Mouse (Mus musculus): ENCODE data around the gene Mavs. TPM values are rescaled to one million over a fixed set of nuclear protein-coding genes. Genes with fewer than 3 reads are reported as not detected.
A peak's percentile ranks its signal among the peaks of the same experiment; 100 is the strongest.

Gene Mavs
- total and polyA plus RNA-seq, 2 experiments from 2014 or later, result 27.4 to 32.5 TPM

- Histone ChIP-seq H3K4me1 (ENCODE audit: control insufficient read depth, insufficient read depth) (peaks cover 11% of the 10 kb centered on the region), H3K36me3 (replicated peaks; ENCODE audit: control insufficient read depth, insufficient read depth, low read length) (peaks cover 16% of the 10 kb centered on the region; the same call in 1 of the 2 replicates), H3K4me3 (ENCODE audit: low read depth, low read length) (no peak overlapping the region), H3K9me3 (replicated peaks; ENCODE audit: control insufficient read depth, low read length) (no peaks in the 10 kb centered on the region), H3K9ac (replicated peaks; ENCODE audit: low read depth, low read length) (no peak overlapping the region), H3K27ac (ENCODE audit: low read depth) (no peak overlapping the region), H3K27me3 (ENCODE audit: control insufficient read depth, insufficient read depth, low read length) (no peaks in the 10 kb centered on the region), H3K4me2 (ENCODE audit: low read depth, low read length) (no peak overlapping the region)
- 80% methylated on average over 3 of the region's 3 CpGs for WGBS
- DNase-seq (ENCODE audit: low spot score) (no peak), ATAC-seq (ENCODE audit: insufficient read depth, low read depth) (no peak)
- TF ChIP-seq EP300 (IDR thresholded peaks at IDR 0.05; ENCODE audit: low read depth) (no peak), CTCF (IDR thresholded peaks at IDR 0.05; ENCODE audit: low read depth) (no peak)
Observed at GRCm38 (mm10) chr2:131201262-131201661, 32.6 kb upstream of the Mavs start.

GRCm38 (mm10) chr2:131203816-131204409 lies 29.9 kb upstream of the Mavs start:
- TF ChIP-seq CTCF (IDR thresholded peaks at IDR 0.05; ENCODE audit: low read depth) (no peak), EP300 (IDR thresholded peaks at IDR 0.05; ENCODE audit: low read depth) (no peak)
- DNase-seq (ENCODE audit: low spot score), result no peak
- no peaks in the 10 kb centered on the region for H3K27me3 ChIP-seq (ENCODE audit: control insufficient read depth, insufficient read depth, low read length)
- no peaks in the 10 kb centered on the region for H3K9me3 ChIP-seq (replicated peaks; ENCODE audit: control insufficient read depth, low read length)
- ATAC-seq (ENCODE audit: insufficient read depth, low read depth), result no peak
- WGBS, result 86% methylated on average over 6 of the region's 6 CpGs
- H3K4me1 ChIP-seq (ENCODE audit: control insufficient read depth, insufficient read depth), result peaks cover 12% of the 10 kb centered on the region
- peak overlapping the region; percentile 36 for H3K27ac ChIP-seq (ENCODE audit: low read depth)
- H3K4me2 ChIP-seq (ENCODE audit: low read depth, low read length), result no peak overlapping the region
- no peak overlapping the region for H3K9ac ChIP-seq (replicated peaks; ENCODE audit: low read depth, low read length)
- no peak overlapping the region for H3K4me3 ChIP-seq (ENCODE audit: low read depth, low read length)
- 0 out of 2 replicates have a peak, but pooled peaks cover 7% of the 10 kb centered on the region for H3K36me3 ChIP-seq (replicated peaks; ENCODE audit: control insufficient read depth, insufficient read depth, low read length)

DNA sequence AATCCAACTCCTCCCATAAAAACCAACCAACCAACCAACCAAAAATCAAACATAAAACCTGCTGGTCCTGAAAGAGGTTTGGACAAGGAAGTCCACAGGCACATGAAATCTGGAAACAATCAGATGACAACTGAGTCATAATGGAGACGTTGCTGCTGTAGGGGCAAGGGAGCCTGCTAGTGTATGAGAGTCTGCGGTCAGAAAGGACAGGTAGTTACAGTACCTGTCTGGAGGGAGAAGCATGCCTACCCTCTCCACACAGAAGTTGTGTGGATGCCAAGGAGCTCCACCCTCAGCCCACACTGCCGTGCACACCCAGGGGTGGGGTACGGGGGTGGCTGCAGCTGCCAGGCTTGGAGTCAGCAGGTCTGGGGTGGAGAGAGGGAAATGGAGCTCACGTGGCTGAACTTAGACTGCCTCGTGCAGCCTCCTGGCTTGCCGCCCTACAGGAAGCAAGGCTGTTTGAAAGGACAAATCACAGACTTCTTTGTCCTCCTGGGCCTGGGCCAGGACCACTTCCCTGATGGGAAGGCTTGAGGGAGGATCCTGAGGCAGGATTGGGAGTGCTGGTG lies 29.4 kb upstream of the Mavs start:
- ATAC-seq (ENCODE audit: insufficient read depth, low read depth) (peak; percentile 91), DNase-seq (ENCODE audit: low spot score) (peak; percentile 97)
- Histone ChIP-seq H3K4me3 (ENCODE audit: low read depth, low read length) (no peak overlapping the region), H3K27ac (ENCODE audit: low read depth) (peak overlapping the region; percentile 77), H3K4me1 (ENCODE audit: control insufficient read depth, insufficient read depth) (peaks cover 18% of the 10 kb centered on the region), H3K36me3 (replicated peaks; ENCODE audit: control insufficient read depth, insufficient read depth, low read length) (0 out of 2 replicates have a peak, but pooled peaks cover 2% of the 10 kb centered on the region), H3K27me3 (ENCODE audit: control insufficient read depth, insufficient read depth, low read length) (no peaks in the 10 kb centered on the region), H3K4me2 (ENCODE audit: low read depth, low read length) (peak overlapping the region; percentile 22; the same call in 1 of the 2 replicates), H3K9ac (replicated peaks; ENCODE audit: low read depth, low read length) (no peak overlapping the region), H3K9me3 (replicated peaks; ENCODE audit: control insufficient read depth, low read length) (no peaks in the 10 kb centered on the region)
- 12% methylated on average over 7 of the region's 7 CpGs for WGBS
- TF ChIP-seq CTCF (IDR thresholded peaks at IDR 0.05; ENCODE audit: low read depth), result no peak
- peak; percentile 97 for TF ChIP-seq EP300 (IDR thresholded peaks at IDR 0.05; ENCODE audit: low read depth)

- Histone ChIP-seq H3K4me2 (ENCODE audit: low read depth, low read length) (no peak overlapping the region), H3K36me3 (replicated peaks; ENCODE audit: control insufficient read depth, insufficient read depth, low read length) (no peaks in the 10 kb centered on the region), H3K4me1 (ENCODE audit: control insufficient read depth, insufficient read depth) (peaks cover 22% of the 10 kb centered on the region), H3K27ac (ENCODE audit: low read depth) (peak overlapping the region; percentile 77; the same call in 1 of the 2 replicates), H3K27me3 (ENCODE audit: control insufficient read depth, insufficient read depth, low read length) (no peaks in the 10 kb centered on the region), H3K9me3 (replicated peaks; ENCODE audit: control insufficient read depth, low read length) (no peaks in the 10 kb centered on the region), H3K9ac (replicated peaks; ENCODE audit: low read depth, low read length) (no peak overlapping the region), H3K4me3 (ENCODE audit: low read depth, low read length) (no peak overlapping the region)
- DNase-seq (ENCODE audit: low spot score) (no peak), ATAC-seq (ENCODE audit: insufficient read depth, low read depth) (no peak)
- no peak for TF ChIP-seq CTCF (IDR thresholded peaks at IDR 0.05; ENCODE audit: low read depth)
- TF ChIP-seq EP300 (IDR thresholded peaks at IDR 0.05; ENCODE audit: low read depth), result no peak
- WGBS, result 62% methylated on average over 8 of the region's 8 CpGs
Observed at GRCm38 (mm10) chr2:131205521-131206182, 28.2 kb upstream of the Mavs start.

DNA sequence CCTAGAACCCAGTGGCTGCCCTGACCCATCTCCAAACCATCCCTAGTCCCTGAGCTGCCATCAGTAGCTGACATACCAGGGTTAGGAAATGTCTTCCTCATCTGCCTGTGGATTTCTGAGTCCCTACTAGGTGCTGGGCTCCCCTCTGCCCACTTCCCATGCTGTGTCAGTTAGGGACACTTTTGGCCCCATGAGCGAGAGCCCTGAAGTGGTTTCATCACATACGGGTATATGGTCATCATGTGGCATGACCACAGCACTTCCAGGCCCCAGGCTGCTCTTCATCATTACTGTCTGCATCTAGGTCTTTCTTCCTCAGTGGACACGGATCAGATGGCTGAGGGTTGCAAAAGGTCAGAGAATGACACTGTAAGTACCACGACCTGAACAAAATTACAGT lies 27.1 kb upstream of the Mavs start, which contains the start of gene Ap5s1:
Gene Ap5s1 (plus strand): TSS at position 301 of the 400 bp plus-strand sequence.
- peaks cover 29% of the 10 kb centered on the region for H3K4me1 ChIP-seq (ENCODE audit: control insufficient read depth, insufficient read depth)
- ATAC-seq (ENCODE audit: insufficient read depth, low read depth), result no peak
- DNase-seq (ENCODE audit: low spot score), result no peak
- H3K9ac ChIP-seq (replicated peaks; ENCODE audit: low read depth, low read length), result no peak within 1 kb of the TSS
- no peaks in the 10 kb centered on the region for H3K36me3 ChIP-seq (replicated peaks; ENCODE audit: control insufficient read depth, insufficient read depth, low read length)
- no peak for TF ChIP-seq CTCF (IDR thresholded peaks at IDR 0.05; ENCODE audit: low read depth)
- no peak for TF ChIP-seq EP300 (IDR thresholded peaks at IDR 0.05; ENCODE audit: low read depth)
- 79% methylated on average over 4 of the region's 4 CpGs for WGBS
- H3K27me3 ChIP-seq (ENCODE audit: control insufficient read depth, insufficient read depth, low read length), result no peaks in the 10 kb centered on the region
- no peaks in the 10 kb centered on the region for H3K9me3 ChIP-seq (replicated peaks; ENCODE audit: control insufficient read depth, low read length)
- H3K4me2 ChIP-seq (ENCODE audit: low read depth, low read length), result no peak within 1 kb of the TSS
- H3K27ac ChIP-seq (ENCODE audit: low read depth), result no peak within 1 kb of the TSS
- no peak within 1 kb of the TSS for H3K4me3 ChIP-seq (ENCODE audit: low read depth, low read length)

All from heart, postnatal 0 days (tissue).